Mouse (Mus musculus) thymus, adult 2 months (tissue): ENCODE measurements around the gene Alpk3.

Experiments
- CTCF ChIP-seq: fragments of 200-500 bp; IDR thresholded peaks from 2 replicates; pipeline ENCODE4 v1.5.1; 2012; ENCODE audit warnings: mild to moderate bottlenecking, control low read depth, low read length, moderate library complexity, borderline replicate concordance; ENCODE audit not compliant: control insufficient read depth, poor library complexity, insufficient read depth; ENCODE audit errors: extremely low read depth
- POLR2A ChIP-seq: fragments of 200-500 bp; IDR thresholded peaks from 2 replicates; pipeline ENCODE4 v1.6.1; 2012; ENCODE audit warnings: mild to moderate bottlenecking, low read length, control low read depth, moderate library complexity; ENCODE audit not compliant: control insufficient read depth, poor library complexity, insufficient read depth; ENCODE audit errors: extremely low read depth

DNA sequence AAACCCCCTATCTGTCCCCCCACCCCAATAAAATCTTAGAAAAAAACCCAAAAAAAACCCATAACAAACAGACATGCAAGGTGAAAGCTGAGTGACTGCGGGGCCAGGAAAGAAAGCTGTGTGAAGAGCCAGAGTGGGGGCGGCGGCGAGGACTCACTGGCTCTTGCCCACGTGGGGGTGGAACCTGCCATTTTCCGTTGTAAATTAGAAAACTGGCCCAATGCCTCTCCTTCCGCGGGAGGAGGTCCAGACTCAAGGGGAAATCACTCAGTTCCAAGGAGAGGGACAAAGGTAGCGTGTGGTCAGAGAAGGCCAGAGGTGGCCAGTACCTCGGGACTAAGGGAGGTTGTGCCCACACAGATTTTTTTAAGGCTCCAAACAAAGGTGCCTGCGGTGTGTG lies 4.5 kb downstream of the Alpk3 start:
- TF ChIP-seq CTCF (no peak), POLR2A (no peak)
